11 mouse cellular contexts compared by ENCODE assay signal in genomic region chr2:156777326-156778004, GRCm38 (mm10). TPM values are rescaled to one million over a fixed set of nuclear protein-coding genes. Genes with fewer than 3 reads are reported as not detected.
A peak's percentile ranks its signal among the peaks of the same experiment; 100 is the strongest.
DNase-seq lines count a peak whose midpoint lies in the region; ATAC-seq and TF ChIP-seq lines count a peak whose summit lies in the region.
"Had no signal": no experiment of that assay in that cellular context is flagged by ENCODE, and none has a peak within 500 bp of the region (broad histone marks: within the 10 kb centered on the region; RNA-seq: fewer than 3 reads in every experiment).

No protein-coding gene starts in this region.

- no peak for ATAC-seq in hindbrain, embryonic 12.5 days (ENCODE audit: low FRiP score)
- ATAC-seq in hindbrain, postnatal 0 days = no peak
- ATAC-seq in common myeloid progenitor, adult 5-6 weeks (replicated peaks; ENCODE audit: low read depth, poor library complexity, severe bottlenecking) = peak; percentile 40; the same call in 1 of the 2 replicates
- no peak for ATAC-seq in intestine, embryonic 15.5 days
- ATAC-seq in liver, embryonic 13.5 days (ENCODE audit: low read depth) = no peak

- H3K9ac ChIP-seq in hindbrain, embryonic 12.5 days = peak overlapping the region; percentile 13; the same call in 1 of the 2 replicates
- no peak overlapping the region for H3K9ac ChIP-seq in hindbrain, postnatal 0 days (replicated peaks; ENCODE audit: low read length)
- peak overlapping the region; percentile 36 for H3K9ac ChIP-seq in intestine, embryonic 15.5 days
- H3K9ac ChIP-seq in liver, embryonic 13.5 days = no peak overlapping the region

- H3K4me1 ChIP-seq in hindbrain, embryonic 12.5 days = peaks cover 26% of the 10 kb centered on the region
- 0 out of 2 replicates have a peak, but pooled peaks cover 6% of the 10 kb centered on the region for H3K4me1 ChIP-seq in hindbrain, postnatal 0 days (ENCODE audit: insufficient read depth, low read length)
- H3K4me1 ChIP-seq in intestine, embryonic 15.5 days (replicated peaks) = peaks cover 31% of the 10 kb centered on the region
- peaks cover 66% of the 10 kb centered on the region for H3K4me1 ChIP-seq in liver, embryonic 13.5 days (replicated peaks)
- peaks cover 2% of the 10 kb centered on the region; the same call in 1 of the 2 replicates for H3K4me1 ChIP-seq in thymus, adult 2 months (replicated peaks; ENCODE audit: control insufficient read depth, insufficient read depth, low read length)

- H3K4me2 ChIP-seq in hindbrain, embryonic 12.5 days (replicated peaks) = no peak overlapping the region
- no peak overlapping the region for H3K4me2 ChIP-seq in hindbrain, postnatal 0 days (ENCODE audit: low read depth, low read length)
- peak overlapping the region; percentile 53 for H3K4me2 ChIP-seq in intestine, embryonic 15.5 days (replicated peaks)
- H3K4me2 ChIP-seq in liver, embryonic 13.5 days = 0 out of 2 replicates have a peak overlapping the region, but pooled peaks have one; percentile 10

- no peak for TF ChIP-seq POLR2A in thymus, adult 2 months (IDR thresholded peaks at IDR 0.05; ENCODE audit: control insufficient read depth, extremely low read depth, insufficient read depth, low read length, poor library complexity)

- no peaks in the 10 kb centered on the region for H3K36me3 ChIP-seq in hindbrain, embryonic 12.5 days
- no peaks in the 10 kb centered on the region for H3K36me3 ChIP-seq in hindbrain, postnatal 0 days (ENCODE audit: insufficient read depth, low read length)
- H3K36me3 ChIP-seq in intestine, embryonic 15.5 days = peaks cover 11% of the 10 kb centered on the region; the same call in 1 of the 2 replicates
- H3K36me3 ChIP-seq in liver, embryonic 13.5 days = no peaks in the 10 kb centered on the region
- H3K36me3 ChIP-seq in thymus, adult 2 months (ENCODE audit: control insufficient read depth, insufficient read depth, low read length) = no peaks in the 10 kb centered on the region

- 68% methylated on average over 7 of the region's 7 CpGs for WGBS in hindbrain, embryonic 12.5 days
- 55% methylated on average over 7 of the region's 7 CpGs for WGBS in hindbrain, postnatal 0 days
- 29% methylated on average over 7 of the region's 7 CpGs for WGBS in intestine, embryonic 15.5 days
- WGBS in liver, embryonic 13.5 days (ENCODE audit: insufficient replicate concordance) = 32% methylated on average over 7 of the region's 7 CpGs
- 46% methylated on average over 7 of the region's 7 CpGs for WGBS in thymus, adult 2 months

- H3K4me3 ChIP-seq in hindbrain, embryonic 12.5 days = no peak overlapping the region
- no peak overlapping the region for H3K4me3 ChIP-seq in hindbrain, postnatal 0 days (ENCODE audit: low read length)
- H3K4me3 ChIP-seq in intestine, embryonic 15.5 days (replicated peaks) = peak overlapping the region; percentile 28
- no peak overlapping the region for H3K4me3 ChIP-seq in liver, embryonic 13.5 days (replicated peaks)
- no peak overlapping the region for H3K4me3 ChIP-seq in thymus, adult 2 months (ENCODE audit: control insufficient read depth, insufficient read depth, low read length)

- no peak for DNase-seq in hindbrain, postnatal 0 days (ENCODE audit: low spot score)
- no peak for DNase-seq in liver, embryonic 13.5 days
- no peak for DNase-seq in yolk sac, embryonic 10.5 days (ENCODE audit: low spot score)
- no peak for DNase-seq in thymus, adult 2 months
- DNase-seq in layer of hippocampus, adult 8-10 months (ENCODE audit: low spot score in 2 of 2) = no peak
- DNase-seq: embryo, embryonic 11 days; gastrocnemius, postnatal 25 days; spleen, adult 18-20 months had no signal

- no peaks in the 10 kb centered on the region for H3K9me3 ChIP-seq in hindbrain, embryonic 12.5 days (replicated peaks)
- H3K9me3 ChIP-seq in hindbrain, postnatal 0 days (ENCODE audit: low read length) = no peaks in the 10 kb centered on the region
- H3K9me3 ChIP-seq in intestine, embryonic 15.5 days = no peaks in the 10 kb centered on the region
- H3K9me3 ChIP-seq in liver, embryonic 13.5 days (replicated peaks) = no peaks in the 10 kb centered on the region

- TF ChIP-seq CTCF in hindbrain, postnatal 0 days (IDR thresholded peaks at IDR 0.05; ENCODE audit: low read depth) = no peak
- TF ChIP-seq CTCF in thymus, adult 2 months (IDR thresholded peaks at IDR 0.05; ENCODE audit: borderline replicate concordance, control insufficient read depth, extremely low read depth, insufficient read depth, low read length, poor library complexity) = no peak

- peaks cover 19% of the 10 kb centered on the region for H3K27me3 ChIP-seq in hindbrain, embryonic 12.5 days
- no peaks in the 10 kb centered on the region for H3K27me3 ChIP-seq in hindbrain, postnatal 0 days (ENCODE audit: insufficient read depth, low read length)
- H3K27me3 ChIP-seq in intestine, embryonic 15.5 days (replicated peaks) = no peaks in the 10 kb centered on the region
- peaks cover 31% of the 10 kb centered on the region for H3K27me3 ChIP-seq in liver, embryonic 13.5 days
- no peaks in the 10 kb centered on the region; the same call in 1 of the 2 replicates for H3K27me3 ChIP-seq in thymus, adult 2 months (ENCODE audit: control insufficient read depth, insufficient read depth, low read length)

- no peak overlapping the region for H3K27ac ChIP-seq in hindbrain, embryonic 12.5 days
- no peak overlapping the region for H3K27ac ChIP-seq in hindbrain, postnatal 0 days
- H3K27ac ChIP-seq in intestine, embryonic 15.5 days = 0 out of 2 replicates have a peak overlapping the region, but pooled peaks have one; percentile 44
- no peak overlapping the region for H3K27ac ChIP-seq in liver, embryonic 13.5 days
- H3K27ac ChIP-seq in thymus, adult 2 months (ENCODE audit: control insufficient read depth, insufficient read depth, low read length) = no peak overlapping the region

RNA-seq across cellular contexts. Expression of gene Myl9, which starts 2.2 kb away (rescaled TPM):
- polyA plus RNA-seq in hindbrain, embryonic 12.5 days (2016; fragmentation: Nextera tagmentation; extraction: Ambion mirVana) = 122 and 144 TPM in 2 replicates
- total RNA-seq in hindbrain, postnatal 0 days (2014; rRNA removed) = 38.4 and 41.7 TPM in 2 replicates
- 32.5 and 38.4 TPM in 2 replicates for polyA plus RNA-seq in hindbrain, postnatal 0 days (2015; fragmentation: Nextera tagmentation; extraction: Ambion mirVana)
- not detected in 2 replicates for total RNA-seq in common myeloid progenitor, adult 5-6 weeks (2017)
- 1,100 and 1,103 TPM in 2 replicates for polyA plus RNA-seq in intestine, embryonic 15.5 days (2015; fragmentation: Nextera tagmentation; extraction: Ambion mirVana)
- polyA plus RNA-seq in liver, embryonic 13.5 days (2015; fragmentation: Nextera tagmentation; extraction: Ambion mirVana) = 58.3 and 60.1 TPM in 2 replicates
- 32.3 and 32.4 TPM in 2 replicates for polyA plus RNA-seq in thymus, adult 2 months (2012; rRNA removed)
- 10 to 100 TPM; 10.4 to 22.0 (median 16.4) TPM for total RNA-seq in layer of hippocampus, adult 8-10 months (2022)

Comparison
In these comparisons a context has a peak if more than half of its experiments do, and no peak if none do; other contexts are left out.
1. H3K9ac ChIP-seq: peak in hindbrain, embryonic 12.5 days (single experiment) and intestine, embryonic 15.5 days (single experiment); none in hindbrain, postnatal 0 days (single experiment) and liver, embryonic 13.5 days (single experiment).
2. H3K4me2 ChIP-seq: peak in intestine, embryonic 15.5 days (single experiment) and liver, embryonic 13.5 days (single experiment); none in hindbrain, embryonic 12.5 days (single experiment) and hindbrain, postnatal 0 days (single experiment).